Mouse (Mus musculus): Measurements from ENCODE around the gene Sesn3.

DNA sequence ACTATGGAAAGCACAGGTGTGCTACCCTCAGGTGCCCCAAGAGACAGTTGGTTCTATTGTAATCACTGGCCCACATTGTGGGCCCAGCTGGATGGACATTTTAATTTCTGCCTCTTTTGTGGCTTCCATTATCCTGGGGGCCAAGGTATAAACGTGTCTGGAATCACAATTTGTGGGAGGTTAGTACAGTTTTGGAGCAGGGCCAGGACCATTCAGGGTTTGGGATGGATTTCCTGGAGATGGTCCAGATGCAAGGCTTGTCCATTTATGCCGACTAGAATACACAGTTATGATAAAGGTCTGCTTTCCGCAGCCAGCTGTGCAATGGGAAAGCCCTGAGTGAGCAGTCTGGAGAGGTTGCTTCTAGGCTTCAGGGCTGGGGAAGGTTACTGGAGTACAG is 13.7 kb upstream of the Sesn3 start:
- TF ChIP-seq CTCF (IDR thresholded peaks at IDR 0.05; ENCODE audit: low read depth) (no peak), EP300 (IDR thresholded peaks at IDR 0.05; ENCODE audit: low read depth) (no peak)
